Mouse (Mus musculus) brown adipose tissue, adult 24 weeks (tissue): Measurements from ENCODE around the gene Ucn2. TPM values are rescaled to one million over a fixed set of nuclear protein-coding genes. Genes with fewer than 3 reads are reported as not detected.
A peak's percentile ranks its signal among the peaks of the same experiment; 100 is the strongest.

Experiments used
- H3K27ac ChIP-seq: fragments of 200-500 bp; replicated peaks from 2 replicates; pipeline ENCODE4 v1.5.1; 2012; ENCODE audit warnings: low read depth, mild to moderate bottlenecking, low read length
- H3K4me1 ChIP-seq: fragments of 200-500 bp; 2 replicates; pipeline ENCODE4 v1.6.1; 2012; ENCODE audit warnings: low read length, mixed read lengths; ENCODE audit not compliant: control insufficient read depth, insufficient read depth, insufficient read length
- H3K4me3 ChIP-seq: fragments of 200-500 bp; 2 replicates; pipeline ENCODE4 v1.5.1; 2012; ENCODE audit warnings: low read depth, mild to moderate bottlenecking, low read length, moderate library complexity; ENCODE audit not compliant: insufficient read depth
- polyA plus RNA-seq: library from polyadenylated mRNA; stranded (reverse); fragments of >200 nt; gene quantifications from 2 replicates; pipeline ENCODE4 v1.2.4, GENCODE M21; 2012; ENCODE audit not compliant: missing spikeins, insufficient read depth, insufficient read length

The Ucn2 gene
- polyA plus RNA-seq, 1 experiment, result not detected

DNA sequence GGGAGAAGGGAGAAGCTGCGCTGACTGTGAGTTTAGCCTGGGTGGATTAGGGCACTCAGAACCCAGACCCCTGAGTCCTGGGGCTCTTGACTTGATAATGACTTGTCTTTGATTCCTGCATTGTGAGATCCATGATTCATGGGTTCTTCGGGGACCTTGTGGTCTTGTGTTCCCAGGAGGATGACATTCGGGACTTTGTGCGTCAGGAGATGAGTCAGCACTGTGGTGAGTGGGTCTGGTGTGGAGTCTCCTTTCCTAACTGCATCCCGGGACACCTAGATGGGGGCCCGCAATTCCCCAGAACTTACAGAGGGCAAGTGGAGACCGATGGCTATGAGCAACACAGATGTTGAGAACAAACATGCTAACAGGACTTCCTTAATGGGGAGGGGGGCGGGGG is 3.3 kb upstream of the Ucn2 start:
- Histone ChIP-seq H3K27ac (no peak overlapping the region), H3K4me1 (no peaks in the 10 kb centered on the region), H3K4me3 (no peak overlapping the region)

DNA sequence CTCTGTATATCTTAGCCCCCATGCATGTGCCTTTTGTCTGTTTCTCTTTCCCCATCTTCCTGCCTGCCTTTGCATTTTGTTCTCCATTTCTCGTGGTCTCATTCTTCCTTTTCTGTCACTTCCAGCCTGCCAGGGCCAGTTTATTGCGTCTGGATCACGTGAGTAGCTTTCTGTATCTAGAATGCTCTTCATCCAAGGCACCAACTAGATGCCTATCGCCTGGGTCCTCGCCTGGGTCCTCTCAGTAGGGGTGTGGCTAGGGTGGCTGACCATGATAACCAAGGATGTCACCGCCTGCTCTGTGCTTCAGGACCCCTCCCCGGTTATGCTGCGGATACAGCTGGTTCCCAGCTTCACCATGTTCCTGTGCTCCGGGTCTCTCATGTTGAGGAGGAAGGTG is 2.6 kb upstream of the Ucn2 start:
- Histone ChIP-seq H3K27ac (no peak overlapping the region), H3K4me1 (no peaks in the 10 kb centered on the region)

DNA sequence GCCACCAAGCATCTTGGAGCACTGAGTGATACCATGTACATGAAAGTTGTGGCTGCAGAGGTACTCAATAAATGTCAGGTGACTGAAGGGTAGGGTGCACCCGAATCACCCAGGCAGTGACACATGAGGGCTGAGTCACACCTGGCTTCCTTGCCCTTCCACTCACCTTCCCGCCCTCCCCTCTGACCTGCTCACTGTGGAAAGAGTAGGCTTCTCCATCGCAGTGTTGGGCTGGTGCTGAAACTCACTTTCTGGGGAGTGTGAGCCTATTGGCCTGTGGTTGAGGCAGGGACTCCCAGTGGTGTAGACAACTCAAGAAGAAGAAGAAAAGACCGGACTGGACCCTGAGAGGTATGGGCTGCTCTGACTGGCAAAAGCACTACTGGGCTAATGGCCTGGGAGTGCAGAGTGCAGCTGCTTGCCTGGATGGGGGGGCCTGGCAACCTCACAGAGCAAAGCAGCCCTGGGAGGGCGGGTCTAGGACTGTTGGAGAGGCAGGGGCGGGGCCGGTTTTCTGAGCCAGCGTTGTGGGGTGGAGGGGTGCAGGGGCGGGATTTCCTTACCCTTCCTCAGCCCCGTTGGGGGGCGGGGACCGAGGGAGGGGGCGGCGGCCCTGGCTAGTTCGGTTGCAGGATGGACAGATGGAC is 2.0 kb downstream of the Ucn2 start:
- Histone ChIP-seq H3K4me1 (peaks cover 4% of the 10 kb centered on the region), H3K4me3 (no peak overlapping the region), H3K27ac (no peak overlapping the region)

More for the DNA sequence above, 2.6 kb upstream of the Ucn2 start:
- H3K4me3 ChIP-seq, result no peak overlapping the region

DNA sequence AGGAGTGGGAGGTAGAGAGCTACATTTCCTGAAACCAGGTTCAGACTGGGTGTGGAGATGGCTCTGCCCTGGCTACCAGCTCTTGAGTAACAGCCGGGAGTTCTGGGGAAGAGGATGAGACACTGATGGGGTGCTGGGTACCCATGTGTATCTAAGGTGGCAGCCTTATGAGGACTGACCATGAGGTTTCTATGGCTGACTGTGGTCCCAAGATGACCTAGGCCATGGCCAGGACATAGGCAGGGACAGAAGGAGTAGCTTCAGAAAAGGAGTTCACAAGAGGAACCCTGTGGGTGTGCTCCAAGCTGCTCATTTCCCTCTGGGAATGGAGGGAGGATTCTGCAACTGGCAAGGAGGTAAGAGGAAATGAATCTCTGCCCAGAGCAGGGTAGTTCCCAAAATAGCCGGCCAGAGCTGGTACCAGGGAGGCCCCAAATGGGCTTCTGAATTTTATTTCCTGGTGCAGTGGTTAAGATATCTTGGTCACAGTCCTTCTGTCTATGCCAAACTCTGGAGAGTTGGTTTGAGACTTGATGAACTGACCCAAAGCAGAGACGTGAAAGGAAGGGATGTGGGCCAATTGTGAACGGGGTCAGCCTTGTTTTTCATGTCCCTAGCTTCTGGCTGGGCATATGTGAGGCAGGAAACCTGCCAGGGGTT is 4.1 kb downstream of the Ucn2 start:
- Histone ChIP-seq H3K4me1 (peaks cover 4% of the 10 kb centered on the region), H3K4me3 (no peak overlapping the region), H3K27ac (peak overlapping the region; percentile 56)

DNA sequence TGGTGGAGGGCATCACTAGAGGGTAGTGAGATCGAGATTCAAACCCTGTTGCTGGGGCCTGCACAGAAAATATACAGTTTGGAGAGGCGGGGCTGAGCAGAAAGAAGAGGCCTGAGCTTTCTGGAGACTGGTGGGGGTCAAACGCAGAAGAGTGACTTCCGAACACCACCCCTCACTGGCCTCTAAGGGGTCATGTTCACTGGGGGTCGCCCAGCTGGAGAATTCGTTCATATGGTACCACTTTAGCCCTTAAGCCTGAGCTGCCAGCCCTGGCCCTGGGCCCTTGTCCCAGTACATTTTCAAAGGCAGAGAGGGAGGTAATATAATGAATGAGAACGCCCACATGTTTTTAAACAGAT is 4.6 kb downstream of the Ucn2 start:
- peak overlapping the region; percentile 56 for H3K27ac ChIP-seq
- H3K4me3 ChIP-seq, result no peak overlapping the region
- H3K4me1 ChIP-seq, result peaks cover 4% of the 10 kb centered on the region

DNA sequence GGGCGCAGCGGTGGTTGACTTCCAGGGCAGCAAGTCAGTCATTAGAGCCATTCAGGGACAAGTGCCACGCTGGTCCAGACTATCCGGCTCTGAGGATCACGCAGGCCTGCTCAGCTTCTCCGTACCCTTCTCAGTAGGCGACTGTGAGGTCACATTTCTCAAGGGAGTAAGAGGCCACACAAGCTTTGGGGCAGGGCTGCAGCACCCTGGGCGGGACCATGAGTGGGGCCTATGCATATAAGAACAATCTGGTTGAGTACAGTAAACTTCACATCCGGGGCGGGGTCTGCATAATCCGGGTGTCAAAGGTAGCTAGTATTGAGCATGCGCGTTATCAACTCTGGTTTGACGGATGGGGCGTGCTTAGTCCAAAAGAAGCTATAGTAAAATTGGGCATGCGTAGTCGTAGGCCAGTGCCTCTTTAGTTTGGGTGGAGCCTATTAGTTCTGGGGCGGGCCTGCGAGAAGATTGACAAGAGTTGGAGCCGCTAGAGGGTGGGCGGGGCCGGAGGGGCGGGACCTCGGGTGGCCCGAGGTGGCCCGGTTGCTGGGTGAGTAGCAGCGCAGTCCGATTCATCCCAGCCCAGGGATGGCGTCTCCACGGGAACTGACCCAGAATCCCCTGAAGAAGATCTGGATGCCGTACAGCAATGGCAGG is 5.7 kb downstream of the Ucn2 start, which contains the start of gene Pfkfb4:
TSS of gene Pfkfb4 (plus strand) at position 351 of the 657 bp plus-strand sequence.
- Histone ChIP-seq H3K4me3 (peak within 1 kb of the TSS; percentile 62), H3K4me1 (peaks cover 4% of the 10 kb centered on the region), H3K27ac (peak within 1 kb of the TSS; percentile 89)

DNA sequence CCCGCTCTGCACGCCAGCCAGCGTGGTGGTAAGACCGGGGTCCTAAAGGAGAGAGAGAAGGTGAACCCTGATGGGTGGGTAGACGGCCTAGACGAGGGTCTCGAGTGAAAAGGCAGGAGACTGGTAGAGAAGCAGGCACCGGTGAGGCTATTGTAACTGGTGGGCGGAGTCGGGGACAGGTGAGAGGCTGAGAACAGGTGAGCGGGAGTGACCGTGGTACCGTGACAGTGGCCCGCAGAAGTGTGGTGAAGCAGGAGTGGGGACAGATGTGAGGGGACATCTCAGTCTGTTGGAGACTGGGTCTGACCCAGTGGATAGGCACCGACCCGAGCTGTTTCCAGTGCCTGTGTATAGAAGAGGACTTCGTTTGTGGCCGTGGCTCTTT is 6.3 kb downstream of the Ucn2 start:
- peak overlapping the region; percentile 62 for H3K4me3 ChIP-seq
- no peak overlapping the region for H3K27ac ChIP-seq

DNA sequence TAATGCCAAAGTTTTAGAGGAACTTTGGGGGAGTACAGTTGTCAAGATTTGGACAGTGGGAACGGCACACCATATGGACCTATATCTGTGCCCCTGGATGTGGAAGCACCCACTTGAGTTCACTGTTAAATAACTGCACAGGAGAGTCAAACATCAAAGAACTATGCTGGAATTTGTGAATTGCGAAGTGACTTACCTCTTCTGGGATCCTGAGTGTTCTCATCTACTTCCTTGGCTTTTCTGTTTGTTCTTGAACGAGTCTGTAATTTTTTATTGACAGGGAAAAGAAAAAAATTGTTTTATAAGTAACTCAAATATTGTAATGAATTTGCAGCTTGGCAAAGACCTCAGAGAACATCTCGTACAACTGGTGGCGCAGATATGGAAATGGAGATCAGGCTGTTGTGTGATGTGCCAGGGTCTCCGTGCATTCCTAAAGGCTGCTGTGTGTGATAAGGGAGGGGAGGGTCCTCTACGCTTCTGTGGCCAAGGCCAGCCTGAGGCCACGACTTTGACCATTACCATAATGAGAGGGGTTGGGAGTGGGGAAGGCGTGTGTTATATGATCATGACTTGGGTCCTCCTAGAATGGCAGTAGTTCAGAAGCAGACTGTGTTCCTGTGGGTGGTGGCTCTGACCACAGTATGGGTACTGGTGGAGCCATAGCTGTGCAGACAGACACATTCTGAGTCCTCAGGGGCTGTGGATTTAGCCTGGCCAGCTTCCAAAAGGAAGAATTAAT is 7.0 kb downstream of the Ucn2 start:
- Histone ChIP-seq H3K27ac (no peak overlapping the region), H3K4me1 (peaks cover 4% of the 10 kb centered on the region), H3K4me3 (peak overlapping the region; percentile 62; the same call in 1 of the 2 replicates)

More for the DNA sequence above, 6.3 kb downstream of the Ucn2 start:
- peaks cover 4% of the 10 kb centered on the region for H3K4me1 ChIP-seq

DNA sequence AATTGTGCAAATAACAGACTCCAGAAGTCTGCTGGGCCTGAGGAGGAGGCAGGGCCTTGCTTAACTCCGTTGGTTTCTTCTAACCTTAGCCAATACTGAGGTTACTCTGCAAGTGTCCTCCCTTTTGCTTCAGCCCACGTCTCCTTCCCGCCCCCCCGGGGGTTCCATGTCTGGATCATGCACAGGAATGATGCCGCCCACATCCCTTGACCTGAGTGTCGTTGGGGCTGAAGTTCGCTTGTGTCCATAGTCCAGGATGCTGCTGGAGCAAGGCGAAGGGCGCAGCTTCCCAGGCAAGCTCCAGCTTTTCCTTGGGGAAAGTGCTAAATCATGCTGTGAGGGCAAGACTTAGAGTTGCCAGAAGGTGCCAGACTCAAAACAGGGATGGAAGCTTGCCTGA is 10.6 kb downstream of the Ucn2 start:
- no peak overlapping the region for H3K27ac ChIP-seq
- no peaks in the 10 kb centered on the region; the same call in 1 of the 2 replicates for H3K4me1 ChIP-seq
- H3K4me3 ChIP-seq, result no peak overlapping the region

DNA sequence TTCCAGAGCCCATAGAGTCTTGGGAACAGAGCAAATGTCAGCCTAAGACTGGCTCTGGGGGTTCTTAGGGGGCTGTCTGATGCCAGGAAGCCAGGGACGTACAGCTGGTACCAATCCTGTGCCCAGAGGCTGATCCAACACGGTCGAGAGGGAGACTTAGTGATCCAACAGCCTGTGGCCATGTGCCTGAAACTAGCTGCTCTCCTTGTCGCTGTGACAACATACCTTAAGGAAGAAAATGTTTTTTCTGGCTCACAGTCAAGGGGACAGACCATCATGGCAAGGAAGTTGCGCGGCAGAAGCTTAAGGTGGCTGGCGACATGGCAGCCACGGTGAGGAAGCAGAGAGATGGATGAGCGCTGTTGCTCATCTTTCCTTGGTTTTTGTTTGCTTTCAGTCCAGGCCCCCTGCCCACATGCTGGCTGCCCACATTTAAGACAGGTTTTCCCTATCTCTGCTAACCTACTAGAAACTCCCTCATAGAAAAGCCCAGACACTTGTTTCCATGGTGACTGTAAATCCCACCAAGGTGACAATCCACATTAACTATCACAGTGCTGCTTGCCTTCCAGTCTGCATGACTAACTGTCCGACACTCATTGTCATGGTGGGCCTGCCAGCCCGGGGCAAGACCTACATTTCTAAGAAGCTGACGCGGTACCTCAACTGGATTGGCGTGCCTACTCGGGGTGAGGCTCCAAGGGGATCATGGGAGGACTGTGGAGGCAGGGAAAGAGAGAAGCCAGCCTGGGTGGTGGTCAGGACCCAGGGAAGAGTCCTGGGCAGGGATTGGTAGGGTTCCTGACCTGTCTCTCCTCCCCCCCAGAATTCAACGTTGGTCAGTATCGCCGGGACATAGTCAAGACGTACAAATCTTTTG is 12.7 kb downstream of the Ucn2 start:
- H3K4me3 ChIP-seq, result no peak overlapping the region
- H3K4me1 ChIP-seq, result no peaks in the 10 kb centered on the region
- peak overlapping the region; percentile 75 for H3K27ac ChIP-seq

DNA sequence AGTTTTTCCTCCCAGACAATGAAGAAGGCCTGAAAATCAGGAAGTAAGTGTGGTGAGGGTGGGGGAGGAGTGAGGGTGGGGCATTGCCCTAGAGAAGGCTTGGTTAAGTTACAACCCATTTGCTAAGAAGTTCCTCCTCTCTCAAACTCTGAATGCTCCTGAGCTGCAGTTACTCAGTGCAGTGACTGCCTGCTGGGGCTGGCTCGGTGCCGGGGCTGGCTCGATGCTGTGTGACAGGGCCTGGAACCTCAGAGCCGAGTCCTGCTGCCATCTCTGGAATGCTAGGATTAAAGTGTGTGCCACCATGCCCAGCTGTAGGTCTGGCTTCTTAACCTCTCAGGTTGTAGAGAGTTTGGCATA is 13.3 kb downstream of the Ucn2 start:
- H3K4me1 ChIP-seq, result no peaks in the 10 kb centered on the region
- peak overlapping the region; percentile 75; the same call in 1 of the 2 replicates for H3K27ac ChIP-seq
- no peak overlapping the region for H3K4me3 ChIP-seq

DNA sequence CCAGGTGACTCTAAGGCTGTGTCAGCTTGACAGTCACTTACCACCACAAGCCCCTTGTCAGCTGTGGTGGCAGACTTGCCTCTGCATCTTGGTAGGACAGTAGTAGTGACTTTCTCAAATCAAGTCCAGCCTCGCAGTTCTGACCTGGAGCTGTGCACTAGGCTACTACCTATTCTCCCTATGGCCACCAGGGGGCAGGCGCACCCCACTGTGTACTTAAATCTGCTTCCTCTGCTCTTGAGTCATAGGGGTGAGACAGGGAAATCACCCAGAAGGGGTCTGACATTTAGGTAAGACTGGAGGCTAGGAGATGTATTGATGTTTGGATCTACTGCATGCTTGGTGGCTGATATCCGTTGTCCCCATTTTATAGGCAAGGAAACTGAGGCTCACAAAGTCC is 14.9 kb downstream of the Ucn2 start:
- Histone ChIP-seq H3K27ac (no peak overlapping the region), H3K4me1 (no peaks in the 10 kb centered on the region), H3K4me3 (no peak overlapping the region)

DNA sequence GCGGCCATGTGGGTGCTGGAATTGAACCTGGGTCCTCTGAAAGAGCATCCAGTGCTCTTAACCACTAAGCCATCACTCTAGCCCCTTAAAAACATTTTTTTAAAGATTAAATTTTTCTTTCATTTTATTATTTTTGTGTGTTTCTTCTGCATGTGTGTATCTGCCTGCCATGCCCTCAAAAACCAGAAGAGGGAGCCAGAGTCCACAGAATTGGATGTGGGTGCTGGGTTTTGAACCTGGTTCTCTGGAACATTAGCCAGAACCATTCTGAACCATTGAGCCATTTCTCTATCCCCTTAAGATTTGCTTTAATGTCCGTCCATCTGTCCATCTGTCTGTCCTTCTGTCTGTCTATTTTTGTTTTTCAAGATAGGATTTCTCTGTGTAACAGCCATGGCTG is 17.4 kb downstream of the Ucn2 start:
- H3K27ac ChIP-seq, result no peak overlapping the region
- no peak overlapping the region for H3K4me3 ChIP-seq
- H3K4me1 ChIP-seq, result no peaks in the 10 kb centered on the region

DNA sequence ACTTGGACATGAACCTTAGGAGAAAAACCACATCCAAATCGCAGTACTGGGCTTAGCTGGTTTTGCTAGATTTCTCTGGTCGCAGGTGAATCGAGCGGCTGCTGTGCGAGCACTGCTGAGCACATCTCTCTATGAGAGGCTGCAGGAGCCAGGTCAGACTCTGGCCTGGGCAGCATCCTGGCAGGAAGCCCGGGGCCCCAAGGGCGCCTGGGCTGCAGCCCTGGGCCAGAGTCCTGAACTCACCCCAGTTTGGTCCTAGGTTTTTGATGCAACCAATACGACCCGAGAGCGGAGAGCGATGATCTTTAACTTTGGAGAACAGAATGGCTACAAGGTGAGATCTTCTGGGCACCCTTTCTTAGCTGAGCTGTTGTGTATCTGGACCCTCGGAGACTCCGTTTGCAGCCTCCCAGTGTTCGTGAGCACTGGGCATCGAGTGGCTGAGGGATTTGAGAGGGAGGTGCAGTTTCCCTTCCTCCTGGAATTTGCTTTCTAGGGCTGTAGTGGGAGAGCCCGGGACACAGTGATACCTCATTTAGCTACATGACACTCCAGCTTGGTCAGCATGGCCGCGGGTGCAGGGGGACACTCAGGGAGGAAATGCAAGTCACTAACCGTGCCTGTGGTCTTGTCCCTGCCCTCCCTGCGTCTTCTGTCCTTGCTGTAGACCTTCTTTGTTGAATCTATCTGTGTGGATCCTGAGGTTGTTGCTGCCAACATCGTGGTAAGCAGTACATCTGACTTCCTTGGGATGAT is 21.4 kb downstream of the Ucn2 start:
- Histone ChIP-seq H3K27ac (no peak overlapping the region), H3K4me1 (no peaks in the 10 kb centered on the region; the same call in 1 of the 2 replicates), H3K4me3 (no peak overlapping the region)
